Comparison of ENCODE assay signal across 13 mouse cellular contexts in genomic region chr4:82489939-82490338, GRCm38 (mm10).
DNase-seq lines count a peak whose midpoint lies in the region; ATAC-seq and TF ChIP-seq lines count a peak whose summit lies in the region.
"Had no signal": no experiment of that assay in that cellular context is flagged by ENCODE, and none has a peak within 500 bp of the region (broad histone marks: within the 10 kb centered on the region; RNA-seq: fewer than 3 reads in every experiment).

No protein-coding gene starts in this region.

- no peak overlapping the region for H3K9ac ChIP-seq in heart, postnatal 0 days (replicated peaks; ENCODE audit: low read depth, low read length)
- H3K9ac ChIP-seq in neural tube, embryonic 11.5 days (ENCODE audit: low read length), result no peak overlapping the region
- H3K9ac ChIP-seq: heart, embryonic 13.5 days; liver, embryonic 12.5 days had no signal

- H3K27me3 ChIP-seq in heart, postnatal 0 days (ENCODE audit: control insufficient read depth, insufficient read depth, low read length), result no peaks in the 10 kb centered on the region
- no peaks in the 10 kb centered on the region for H3K27me3 ChIP-seq in neural tube, embryonic 11.5 days (ENCODE audit: control insufficient read depth, insufficient read depth, low read length)
- H3K27me3 ChIP-seq: heart, embryonic 13.5 days; liver, embryonic 12.5 days had no signal

- 37% methylated on average over 2 of the region's 2 CpGs for WGBS in heart, postnatal 0 days
- 14% methylated on average over 2 of the region's 2 CpGs for WGBS in neural tube, embryonic 11.5 days

- peak; percentile 29 for DNase-seq in embryo, embryonic 10 days (ENCODE audit: low spot score)
- DNase-seq in embryo, embryonic 9.5 days (ENCODE audit: extremely low spot score), result no peak
- no peak for DNase-seq in heart, postnatal 0 days (ENCODE audit: low spot score)
- DNase-seq in heart, adult 8-10 months (ENCODE audit: low spot score), result no peak
- no peak for DNase-seq in neural tube, embryonic 11.5 days (ENCODE audit: low spot score)
- no peak for DNase-seq in neural tube, embryonic 10.5 days (ENCODE audit: extremely low spot score, low spot score)
- DNase-seq: cerebellum, postnatal 36 days; layer of hippocampus, postnatal 36 days had no signal

- no peaks in the 10 kb centered on the region for H3K9me3 ChIP-seq in heart, postnatal 0 days (replicated peaks; ENCODE audit: control insufficient read depth, low read length)
- no peaks in the 10 kb centered on the region for H3K9me3 ChIP-seq in neural tube, embryonic 11.5 days (ENCODE audit: control insufficient read depth, low read length)
- H3K9me3 ChIP-seq: heart, embryonic 13.5 days; liver, embryonic 12.5 days had no signal

- 0 out of 2 replicates have a peak overlapping the region, but pooled peaks have one; percentile 44 for H3K27ac ChIP-seq in heart, postnatal 0 days (ENCODE audit: low read depth)
- H3K27ac ChIP-seq in neural tube, embryonic 11.5 days (ENCODE audit: low read depth, low read length), result no peak overlapping the region
- H3K27ac ChIP-seq: heart, embryonic 13.5 days; liver, embryonic 12.5 days had no signal

- H3K4me1 ChIP-seq in heart, postnatal 0 days (ENCODE audit: control insufficient read depth, insufficient read depth), result peaks cover 52% of the 10 kb centered on the region
- H3K4me1 ChIP-seq in neural tube, embryonic 11.5 days (ENCODE audit: control insufficient read depth, insufficient read depth, low read length), result peaks cover 8% of the 10 kb centered on the region
- H3K4me1 ChIP-seq: liver, embryonic 12.5 days; megakaryocyte, embryonic 14.5 days had no signal

- no peak overlapping the region for H3K4me3 ChIP-seq in heart, postnatal 0 days (ENCODE audit: low read depth, low read length)
- no peak overlapping the region for H3K4me3 ChIP-seq in neural tube, embryonic 11.5 days (ENCODE audit: low read depth, low read length)
- H3K4me3 ChIP-seq: heart, embryonic 13.5 days; liver, embryonic 12.5 days; megakaryocyte, embryonic 14.5 days had no signal

- TF ChIP-seq EP300 in heart, postnatal 0 days (IDR thresholded peaks at IDR 0.05; ENCODE audit: low read depth), result no peak

- peaks cover 18% of the 10 kb centered on the region for H3K36me3 ChIP-seq in heart, postnatal 0 days (replicated peaks; ENCODE audit: control insufficient read depth, insufficient read depth, low read length)
- H3K36me3 ChIP-seq in neural tube, embryonic 11.5 days (ENCODE audit: control insufficient read depth, insufficient read depth, low read length), result no peaks in the 10 kb centered on the region

- ATAC-seq in heart, postnatal 0 days (ENCODE audit: insufficient read depth, low read depth), result no peak
- 0 out of 2 replicates have a peak, but pooled peaks have one; percentile 27 for ATAC-seq in neural tube, embryonic 11.5 days (ENCODE audit: insufficient read depth, low FRiP score, low TSS enrichment)
- no peak for ATAC-seq in megakaryocyte, adult 5-6 weeks (ENCODE audit: poor library complexity, severe bottlenecking)
- ATAC-seq in frontal cortex, adult (ENCODE audit: low TSS enrichment), result no peak
- ATAC-seq: liver, embryonic 12.5 days had no signal

- no peak overlapping the region for H3K4me2 ChIP-seq in heart, postnatal 0 days (ENCODE audit: low read depth, low read length)
- no peak overlapping the region for H3K4me2 ChIP-seq in neural tube, embryonic 11.5 days (ENCODE audit: low read depth)
- H3K4me2 ChIP-seq: heart, embryonic 13.5 days; liver, embryonic 12.5 days had no signal

- no peak for TF ChIP-seq CTCF in heart, postnatal 0 days (IDR thresholded peaks at IDR 0.05; ENCODE audit: low read depth)
